Mouse (Mus musculus): ENCODE data around the gene Ticrr. TPM values are rescaled to one million over a fixed set of nuclear protein-coding genes. Genes with fewer than 3 reads are reported as not detected.

Gene Ticrr
- 1 to 10 TPM in 1 of 2 experiments, under 1 TPM in 1; 0.77 to 1.0 TPM for total RNA-seq (2021)

DNA sequence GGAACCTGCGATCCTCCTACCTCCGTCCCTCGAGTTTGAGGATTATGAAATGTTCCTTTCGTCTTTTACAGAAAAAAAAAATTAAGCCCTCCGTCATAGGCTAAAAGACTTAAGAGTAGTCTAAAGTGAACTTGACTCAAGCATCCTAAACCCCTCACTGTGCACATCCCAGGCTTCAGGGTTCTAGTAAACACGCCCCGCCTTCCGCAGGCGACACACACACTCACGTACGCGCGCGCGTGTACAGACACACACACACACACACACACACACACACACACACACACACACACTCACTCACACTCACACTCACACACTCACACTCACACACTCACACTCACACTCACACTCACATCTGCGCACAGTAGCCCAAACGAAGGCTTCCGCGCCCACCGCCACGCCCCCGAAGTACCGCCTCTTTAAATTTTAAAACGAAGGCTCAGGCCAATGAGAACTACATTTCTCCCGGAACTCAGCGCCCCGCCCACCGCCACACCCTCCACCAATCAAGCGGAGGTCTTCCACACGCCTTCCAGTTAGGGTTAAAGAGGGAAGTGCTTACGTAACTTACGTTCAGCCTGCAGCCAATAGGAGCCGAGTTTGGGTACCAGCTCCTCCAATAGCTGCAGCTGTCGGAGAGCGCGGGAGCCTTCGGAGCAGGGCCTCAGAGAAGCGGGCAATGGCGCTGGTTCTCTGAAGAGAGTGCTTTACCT, at the start of gene Ticrr:
Ticrr (plus strand) TSS at position 619 of the 713 bp plus-strand sequence.
- intact Hi-C loops (cut with DNase I): no loop called here
- peak; percentile 97 to 99 for DNase-seq (ENCODE audit: extremely low spot score in 1 of 2, low spot score in 2 of 2)

GRCm38 (mm10) chr7:79611901-79612300, 48.1 kb upstream of the Ticrr start:
- DNase-seq (ENCODE audit: extremely low spot score in 1 of 2, low spot score in 2 of 2): no peak
- intact Hi-C loops (cut with DNase I): loop anchor here (2.0 to 10.0 kb wide), 3 partner anchors 35 to 173 kb away; no protein-coding TSS in a partner anchor

- intact Hi-C loops (cut with DNase I): loop anchor here (2.0 to 10.0 kb wide), 3 partner anchors 35 to 172 kb away; no protein-coding TSS in a partner anchor
Measured at GRCm38 (mm10) chr7:79612783-79613182, 47.2 kb upstream of the Ticrr start.

GRCm38 (mm10) chr7:79613314-79613713, 46.7 kb upstream of the Ticrr start:
- DNase-seq (ENCODE audit: extremely low spot score in 1 of 2, low spot score in 2 of 2): no peak

More at GRCm38 (mm10) chr7:79612783-79613182, 47.2 kb upstream of the Ticrr start:
- peak; percentile 43 to 68 for DNase-seq (ENCODE audit: extremely low spot score in 1 of 2, low spot score in 2 of 2)

DNA sequence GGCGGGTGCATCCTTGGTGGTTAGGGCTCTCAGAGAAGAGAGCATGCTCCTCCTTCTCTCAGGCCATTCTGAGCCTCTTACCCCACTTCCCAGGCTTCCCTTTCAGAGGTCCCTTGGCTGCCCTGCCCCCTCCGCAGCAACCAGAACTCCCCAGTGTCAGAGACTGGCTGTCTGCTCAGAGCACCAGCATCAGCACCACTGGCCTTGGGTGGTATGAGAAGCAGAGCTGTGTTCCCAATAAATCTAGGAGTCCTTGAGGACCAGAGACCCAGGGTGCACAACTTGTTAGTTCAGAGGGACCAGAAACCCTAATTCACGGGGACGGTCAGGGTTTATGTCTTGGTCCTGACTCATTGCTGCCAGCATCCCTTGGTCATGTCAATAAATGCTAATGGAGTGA, 45.0 kb upstream of the Ticrr start:
- intact Hi-C loops (cut with DNase I): loop anchor here (10.0 kb wide), 1 partner anchor 170 kb away; no protein-coding TSS in a partner anchor
- no peak for DNase-seq (ENCODE audit: extremely low spot score in 1 of 2, low spot score in 2 of 2)

More at GRCm38 (mm10) chr7:79613314-79613713, 46.7 kb upstream of the Ticrr start:
- intact Hi-C loops (cut with DNase I): loop anchor here (2.0 to 10.0 kb wide), 3 partner anchors 34 to 171 kb away; no protein-coding TSS in a partner anchor

GRCm38 (mm10) chr7:79615941-79616340, 44.1 kb upstream of the Ticrr start:
- no peak for DNase-seq (ENCODE audit: extremely low spot score in 1 of 2, low spot score in 2 of 2)
- intact Hi-C loops (cut with DNase I): loop anchor here (10.0 kb wide), 1 partner anchor 169 kb away; no protein-coding TSS in a partner anchor

GRCm38 (mm10) chr7:79617418-79617817, 42.6 kb upstream of the Ticrr start, which contains the start of gene Rhcg:
TSS of gene Rhcg (minus strand) at chr7:79617657.
- peak in 1 of 2 experiments; percentile 59 for DNase-seq (ENCODE audit: extremely low spot score in 1 of 2, low spot score in 2 of 2)
- intact Hi-C loops (cut with DNase I): loop anchor here (10.0 kb wide), 1 partner anchor 167 kb away; no protein-coding TSS in a partner anchor

DNA sequence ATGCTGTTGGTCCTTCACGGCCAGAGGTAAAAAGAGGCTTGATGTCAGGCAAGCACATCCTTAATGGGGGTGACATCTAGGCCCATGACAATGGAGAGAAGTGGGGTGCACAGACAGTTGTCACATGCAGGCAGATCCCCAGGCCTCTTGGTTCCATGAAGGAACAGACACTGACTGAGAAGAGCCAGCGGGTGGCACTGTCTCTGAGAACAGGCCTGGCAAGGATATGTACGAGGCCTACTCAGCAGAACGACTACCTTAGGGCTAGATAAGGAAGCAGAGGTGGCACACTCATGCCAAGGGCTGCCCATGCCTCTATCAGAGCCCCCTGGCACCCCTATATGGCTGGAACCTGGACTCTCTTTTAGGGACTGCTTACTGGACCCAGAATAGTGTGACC, 40.5 kb upstream of the Ticrr start:
- intact Hi-C loops (cut with DNase I): loop anchor here (10.0 kb wide), 1 partner anchor 165 kb away; no protein-coding TSS in a partner anchor
- DNase-seq (ENCODE audit: extremely low spot score in 1 of 2, low spot score in 2 of 2): no peak

DNA sequence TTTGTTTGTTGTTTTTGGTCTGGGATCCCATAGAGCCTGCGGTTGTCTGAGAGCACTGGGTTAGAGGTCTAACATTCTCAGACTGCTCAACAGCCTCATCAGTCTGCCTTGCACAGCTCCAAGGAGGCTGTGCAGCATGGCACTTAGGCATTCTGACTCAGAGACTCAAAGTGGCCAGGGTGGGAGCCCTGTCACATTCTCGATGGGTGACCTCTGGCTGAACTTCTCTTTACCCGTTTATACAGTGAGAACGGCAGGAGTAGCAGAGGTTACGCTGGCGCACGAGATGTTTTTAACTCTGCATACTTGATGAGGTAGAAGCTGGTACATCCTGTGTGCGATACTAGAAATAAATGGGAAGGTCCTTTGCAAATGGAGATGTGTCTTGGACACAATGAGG, 36.9 kb upstream of the Ticrr start:
- DNase-seq (ENCODE audit: extremely low spot score in 1 of 2, low spot score in 2 of 2): no peak
- intact Hi-C loops (cut with DNase I): no loop called here

GRCm38 (mm10) chr7:79626170-79626569, 33.8 kb upstream of the Ticrr start:
- DNase-seq (ENCODE audit: extremely low spot score in 1 of 2, low spot score in 2 of 2): no peak
- intact Hi-C loops (cut with DNase I): no loop called here

- no peak for DNase-seq (ENCODE audit: extremely low spot score in 1 of 2, low spot score in 2 of 2)
- intact Hi-C loops (cut with DNase I): no loop called here
Measured at GRCm38 (mm10) chr7:79628271-79628913, 31.6 kb upstream of the Ticrr start.

DNA sequence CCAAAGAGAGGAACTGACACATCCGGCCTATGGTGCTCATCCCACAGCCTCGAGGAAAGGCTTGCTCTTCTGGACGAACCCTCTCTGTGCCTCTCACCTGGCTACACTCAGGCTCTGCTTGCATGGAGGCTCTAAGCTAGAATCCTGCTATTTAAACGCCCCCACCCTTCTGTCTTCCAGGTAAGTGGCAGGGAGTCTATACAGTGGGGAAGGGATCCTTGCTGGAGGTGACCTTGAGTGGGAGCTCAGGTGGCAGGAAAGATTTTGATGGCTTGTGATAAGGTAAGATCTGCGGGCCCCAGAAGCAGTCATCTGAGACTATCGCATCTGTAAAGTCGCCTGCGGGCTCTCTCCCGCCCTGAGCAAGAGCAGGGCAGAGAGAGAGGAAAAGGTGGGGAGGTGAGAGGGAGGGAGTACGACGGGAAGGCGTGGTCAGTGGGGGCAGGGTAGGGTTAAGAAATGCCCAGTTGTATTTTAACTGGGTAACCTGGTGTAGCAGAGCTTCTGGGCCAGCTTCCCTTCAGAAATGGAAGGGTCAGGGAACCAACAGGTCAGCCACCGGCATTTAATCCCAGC, 28.1 kb upstream of the Ticrr start:
- DNase-seq (ENCODE audit: extremely low spot score in 1 of 2, low spot score in 2 of 2): no peak
- intact Hi-C loops (cut with DNase I): no loop called here

GRCm38 (mm10) chr7:79647233-79647632, 12.8 kb upstream of the Ticrr start:
- no peak for DNase-seq (ENCODE audit: extremely low spot score in 1 of 2, low spot score in 2 of 2)
- intact Hi-C loops (cut with DNase I): loop anchor here (5.0 kb wide), 1 partner anchor 35 kb away; no protein-coding TSS in a partner anchor

DNA sequence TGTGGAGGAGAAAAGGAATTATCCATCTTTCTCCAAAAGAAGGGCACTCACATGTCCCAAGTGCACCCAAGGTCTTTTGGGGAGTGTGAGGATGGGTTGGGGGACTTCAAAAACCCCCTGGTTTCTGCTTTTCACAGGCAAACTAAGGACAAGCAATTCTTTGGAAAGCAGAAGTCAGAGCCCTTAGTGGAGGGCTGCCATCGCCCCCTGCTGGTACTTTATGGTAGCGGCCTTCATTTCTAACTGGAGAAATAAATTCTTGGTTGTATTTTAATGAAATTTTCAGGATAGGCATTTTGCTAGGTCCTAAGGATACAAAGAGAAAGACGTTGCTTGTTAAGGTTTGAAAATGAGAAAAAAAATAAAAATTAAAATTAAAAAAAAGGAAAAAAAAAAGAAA, 11.0 kb upstream of the Ticrr start:
- peak; percentile 34 to 66 for DNase-seq (ENCODE audit: extremely low spot score in 1 of 2, low spot score in 2 of 2)
- intact Hi-C loops (cut with DNase I): loop anchor here (5.0 kb wide), 1 partner anchor 37 kb away; no protein-coding TSS in a partner anchor

GRCm38 (mm10) chr7:79654185-79654584, 5.8 kb upstream of the Ticrr start:
- no peak for DNase-seq (ENCODE audit: extremely low spot score in 1 of 2, low spot score in 2 of 2)
- intact Hi-C loops (cut with DNase I): no loop called here

GRCm38 (mm10) chr7:79654586-79654985, 5.4 kb upstream of the Ticrr start:
- intact Hi-C loops (cut with DNase I): no loop called here
- DNase-seq (ENCODE audit: extremely low spot score in 1 of 2, low spot score in 2 of 2): no peak

DNA sequence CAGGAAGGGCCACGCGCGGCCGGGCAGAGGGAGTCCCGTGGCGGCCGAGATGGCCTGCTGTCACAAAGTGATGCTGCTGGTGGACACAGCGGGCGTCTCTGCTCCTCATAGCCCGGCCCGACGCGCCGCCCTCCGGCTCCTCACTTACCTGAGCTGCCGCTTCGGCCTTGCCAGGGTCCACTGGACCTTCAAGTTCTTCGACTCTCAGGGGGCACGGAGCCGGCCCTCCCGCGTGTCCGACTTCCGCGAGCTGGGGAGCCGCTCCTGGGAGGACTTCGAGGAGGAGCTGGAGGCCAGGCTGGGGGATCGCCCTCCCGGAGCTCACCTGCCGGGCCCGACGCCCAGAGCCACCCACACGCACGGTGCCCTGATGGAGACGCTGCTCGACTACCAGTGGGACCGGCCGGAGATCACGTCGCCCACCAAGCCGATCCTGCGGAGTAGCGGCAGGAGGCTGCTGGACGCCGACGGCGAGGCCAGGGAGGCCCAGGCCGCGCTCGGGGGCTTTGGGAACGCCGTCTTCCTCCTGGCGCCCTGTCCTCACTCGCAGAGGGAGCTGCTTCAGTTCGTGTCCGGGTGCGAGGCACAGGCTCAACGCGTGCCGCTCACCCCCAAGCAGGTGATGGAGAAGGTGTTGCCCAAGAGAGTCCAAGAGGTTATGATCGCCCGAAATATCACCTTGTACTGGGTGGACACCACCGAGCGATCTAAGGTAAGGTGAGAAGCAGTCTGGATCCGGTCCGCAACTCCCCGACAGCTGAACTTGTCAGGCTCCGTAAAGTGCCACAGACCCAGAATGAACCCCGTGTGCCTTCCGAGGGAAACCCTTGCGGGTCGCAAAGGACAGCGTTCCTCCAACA, 525 bp downstream of the Ticrr start:
- intact Hi-C loops (cut with DNase I): no loop called here

DNA sequence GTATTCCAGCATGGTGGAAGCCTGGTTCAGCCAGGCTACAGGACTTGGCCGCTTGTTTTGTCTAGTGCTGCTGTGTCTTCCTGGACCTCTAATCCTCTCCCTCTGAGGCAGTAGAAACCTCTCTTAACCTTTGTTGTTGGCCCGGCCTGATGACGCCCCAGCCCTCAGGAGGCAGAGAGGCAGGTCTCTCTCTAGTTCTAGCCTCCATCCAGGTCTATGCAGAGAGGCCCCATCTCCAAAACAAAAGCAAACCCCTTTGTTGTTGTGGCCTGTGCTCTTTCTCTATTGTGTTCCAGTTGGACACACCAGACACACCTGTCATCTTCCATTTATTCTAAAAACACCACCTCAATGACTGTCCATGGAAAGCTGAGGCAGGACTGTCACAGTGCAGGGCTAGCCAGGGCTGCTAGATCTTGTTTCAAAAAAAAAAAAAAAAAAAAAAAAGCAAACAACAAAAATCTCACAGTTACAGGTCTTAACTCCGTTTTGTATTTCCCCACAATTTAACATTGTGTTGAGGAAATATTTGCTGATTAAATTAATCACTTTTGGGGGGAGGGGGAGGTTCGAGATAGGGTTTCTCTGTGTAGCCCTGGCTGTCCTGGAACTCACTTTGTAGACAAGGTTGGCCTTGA, 1.4 kb downstream of the Ticrr start:
- intact Hi-C loops (cut with DNase I): no loop called here
- no peak for DNase-seq (ENCODE audit: extremely low spot score in 1 of 2, low spot score in 2 of 2)

More for the DNA sequence above, 525 bp downstream of the Ticrr start:
- no peak for DNase-seq (ENCODE audit: extremely low spot score in 1 of 2, low spot score in 2 of 2)
